Mouse (Mus musculus) midbrain, postnatal 0 days (tissue): Measurements from ENCODE around the gene Dpp3. TPM values are rescaled to one million over a fixed set of nuclear protein-coding genes. Genes with fewer than 3 reads are reported as not detected.

Experiments
- ATAC-seq: fragments of 200-750 bp; cut with Nextera tagmentation; 2 replicates; pipeline ENCODE4 v1.8.0; 2017; ENCODE audit warnings: moderate number of reproducible peaks, mild to moderate bottlenecking, moderate TSS enrichment, moderate library complexity; ENCODE audit not compliant: low FRiP score
- DNase-seq: peaks from one replicate; pipeline ENCODE4 v3.0.0-alpha.2; 2015; ENCODE audit warnings: low spot score
- H3K27ac ChIP-seq: fragments of 300-500 bp; sonication (generic); 2 replicates; pipeline ENCODE4 v1.5.1; 2014; ENCODE audit warnings: low read depth, mild to moderate bottlenecking, low read length, mixed read lengths
- H3K27me3 ChIP-seq: fragments of 300-500 bp; sonication (generic); 2 replicates; pipeline ENCODE4 v1.6.1; 2014; ENCODE audit warnings: low read length, control low read depth, mixed read lengths; ENCODE audit not compliant: insufficient read depth
- H3K36me3 ChIP-seq: fragments of 300-500 bp; sonication (generic); 2 replicates; pipeline ENCODE4 v1.6.1; 2014; ENCODE audit warnings: low read length, control low read depth, mixed read lengths; ENCODE audit not compliant: insufficient read depth
- H3K4me1 ChIP-seq: fragments of 300-500 bp; sonication (generic); 2 replicates; pipeline ENCODE4 v1.6.1; 2014; ENCODE audit warnings: mild to moderate bottlenecking, control low read depth, antibody characterized with exemption, low read length, mixed read lengths; ENCODE audit not compliant: insufficient read depth
- H3K4me2 ChIP-seq: fragments of 300-500 bp; sonication (generic); 2 replicates; pipeline ENCODE4 v1.6.1; 2014; ENCODE audit warnings: low read depth, mild to moderate bottlenecking, low read length, mixed read lengths; ENCODE audit not compliant: poor library complexity, severe bottlenecking
- H3K4me3 ChIP-seq: fragments of 300-500 bp; sonication (generic); 2 replicates; pipeline ENCODE4 v1.5.1; 2014; ENCODE audit warnings: low read depth, mild to moderate bottlenecking, low read length, moderate library complexity
- H3K9ac ChIP-seq: fragments of 300-500 bp; sonication (generic); replicated peaks from 2 replicates; pipeline ENCODE4 v1.6.1; 2014; ENCODE audit warnings: mild to moderate bottlenecking, low read length, moderate library complexity, mixed read lengths; ENCODE audit not compliant: poor library complexity, severe bottlenecking
- H3K9me3 ChIP-seq: fragments of 300-500 bp; sonication (generic); 2 replicates; pipeline ENCODE4 v1.6.1; 2016; ENCODE audit warnings: low read length, control low read depth
- CTCF ChIP-seq: IDR thresholded peaks from 2 replicates; pipeline ENCODE4 v1.5.1; 2016; ENCODE audit warnings: antibody characterized with exemption, mild to moderate bottlenecking
- WGBS: fragments of 180-500 bp; shearing (Covaris S2); extraction: QIAGEN DNeasy Blood & Tissue Kit; methylation state at CpG from one replicate; pipeline ENCODE4 v1.1.7; 2014; 5-methylcytosine and 5-hydroxymethylcytosine counted together
- polyA plus RNA-seq: library from polyadenylated mRNA; unstranded; fragments of >200 nt; fragmentation: Nextera tagmentation; extraction: Ambion mirVana; gene quantifications from 2 replicates; pipeline ENCODE4 v1.2.1, GENCODE M21; 2015
- total RNA-seq: library from RNA; depleted of rRNA; stranded (reverse); fragments of >200 nt; gene quantifications from 2 replicates; pipeline ENCODE4 v1.2.3, GENCODE M21; 2014

Gene Dpp3
- total and polyA plus RNA-seq, 2 experiments from 2014 or later, result 84.6 to 87.7 TPM

GRCm38 (mm10) chr19:4919652-4920051 lies 8.4 kb downstream of the Dpp3 start:
- H3K4me2 ChIP-seq, result no peak overlapping the region
- no peaks in the 10 kb centered on the region for H3K27me3 ChIP-seq
- no peaks in the 10 kb centered on the region for H3K9me3 ChIP-seq
- no peak overlapping the region for H3K9ac ChIP-seq
- no peaks in the 10 kb centered on the region for H3K4me1 ChIP-seq
- no peak overlapping the region for H3K4me3 ChIP-seq
- no peak for DNase-seq
- no peak for TF ChIP-seq CTCF
- peaks cover 92% of the 10 kb centered on the region for H3K36me3 ChIP-seq
- no peak for ATAC-seq
- WGBS, result 88% methylated on average over 6 of the region's 6 CpGs
- H3K27ac ChIP-seq, result no peak overlapping the region

GRCm38 (mm10) chr19:4916827-4917226 lies 11.3 kb downstream of the Dpp3 start:
- no peak overlapping the region for H3K4me2 ChIP-seq
- no peaks in the 10 kb centered on the region for H3K27me3 ChIP-seq
- no peak overlapping the region for H3K27ac ChIP-seq
- H3K9ac ChIP-seq, result no peak overlapping the region
- H3K9me3 ChIP-seq, result no peaks in the 10 kb centered on the region
- no peak overlapping the region for H3K4me3 ChIP-seq
- H3K36me3 ChIP-seq, result peaks cover 93% of the 10 kb centered on the region
- DNase-seq, result no peak
- H3K4me1 ChIP-seq, result no peaks in the 10 kb centered on the region
- WGBS, result 88% methylated on average over 10 of the region's 10 CpGs
- no peak for TF ChIP-seq CTCF
- ATAC-seq, result no peak

GRCm38 (mm10) chr19:4915924-4916603 lies 12.0 kb downstream of the Dpp3 start:
- H3K36me3 ChIP-seq, result peaks cover 92% of the 10 kb centered on the region
- H3K4me1 ChIP-seq, result no peaks in the 10 kb centered on the region
- DNase-seq (no peak), ATAC-seq (no peak)
- H3K27ac ChIP-seq, result no peak overlapping the region
- no peak overlapping the region for H3K4me2 ChIP-seq
- WGBS, result 91% methylated on average over 15 of the region's 15 CpGs
- H3K27me3 ChIP-seq, result no peaks in the 10 kb centered on the region
- TF ChIP-seq CTCF, result no peak
- no peak overlapping the region for H3K9ac ChIP-seq
- no peak overlapping the region for H3K4me3 ChIP-seq
- no peaks in the 10 kb centered on the region for H3K9me3 ChIP-seq

GRCm38 (mm10) chr19:4909376-4909775 lies 18.7 kb downstream of the Dpp3 start:
- H3K4me2 ChIP-seq, result no peak overlapping the region
- WGBS, result 94% methylated on average over 7 of the region's 7 CpGs
- H3K36me3 ChIP-seq, result peaks cover 56% of the 10 kb centered on the region

GRCm38 (mm10) chr19:4908107-4908506 lies 20.0 kb downstream of the Dpp3 start:
- Histone ChIP-seq H3K4me2 (no peak overlapping the region), H3K27ac (no peak overlapping the region), H3K4me1 (no peaks in the 10 kb centered on the region), H3K4me3 (no peak overlapping the region), H3K27me3 (no peaks in the 10 kb centered on the region), H3K9me3 (no peaks in the 10 kb centered on the region), H3K9ac (no peak overlapping the region), H3K36me3 (peaks cover 49% of the 10 kb centered on the region)
- ATAC-seq (no peak), DNase-seq (peak; percentile 31)
- WGBS, result 83% methylated on average over 4 of the region's 4 CpGs
- TF ChIP-seq CTCF, result peak; percentile 74

More at GRCm38 (mm10) chr19:4909376-4909775, 18.7 kb downstream of the Dpp3 start:
- H3K9me3 ChIP-seq, result no peaks in the 10 kb centered on the region
- no peak overlapping the region for H3K27ac ChIP-seq
- ATAC-seq (no peak), DNase-seq (no peak)
- H3K4me1 ChIP-seq, result no peaks in the 10 kb centered on the region
- no peak overlapping the region for H3K4me3 ChIP-seq
- TF ChIP-seq CTCF, result no peak
- no peak overlapping the region for H3K9ac ChIP-seq
- H3K27me3 ChIP-seq, result no peaks in the 10 kb centered on the region

GRCm38 (mm10) chr19:4905979-4906794 lies 21.9 kb downstream of the Dpp3 start, which contains the start of gene Bbs1:
Gene Bbs1, minus strand, starts transcription at chr19:4906628.
- 7% methylated on average over 31 of the region's 31 CpGs for WGBS
- DNase-seq, result peak; percentile 89
- ATAC-seq, result peak; percentile 81
- H3K4me1 ChIP-seq, result no peaks in the 10 kb centered on the region
- peak within 1 kb of the TSS; percentile 62 for H3K9ac ChIP-seq
- H3K4me2 ChIP-seq, result peak within 1 kb of the TSS; percentile 69
- no peaks in the 10 kb centered on the region for H3K27me3 ChIP-seq
- peak within 1 kb of the TSS; percentile 78 for H3K27ac ChIP-seq
- no peaks in the 10 kb centered on the region for H3K9me3 ChIP-seq
- peaks cover 41% of the 10 kb centered on the region for H3K36me3 ChIP-seq
- no peak for TF ChIP-seq CTCF
- H3K4me3 ChIP-seq, result peak within 1 kb of the TSS; percentile 68
